Mouse (Mus musculus) lung, postnatal 0 days (tissue): ENCODE measurements around the gene Wasf2. TPM values are rescaled to one million over a fixed set of nuclear protein-coding genes. Genes with fewer than 3 reads are reported as not detected.
A peak's percentile ranks its signal among the peaks of the same experiment; 100 is the strongest.

Experiments
- ATAC-seq: fragments of 200-750 bp; cut with Nextera tagmentation; 2 replicates; pipeline ENCODE4 v1.8.0; 2017; ENCODE audit warnings: moderate library complexity
- DNase-seq: peaks from one replicate; pipeline ENCODE4 v3.0.0-alpha.2; 2016; ENCODE audit warnings: low spot score
- H3K27ac ChIP-seq: fragments of 300-500 bp; sonication (generic); 2 replicates; pipeline ENCODE4 v1.5.1; 2014; ENCODE audit warnings: antibody characterized with exemption, mild to moderate bottlenecking, low read length, mixed read lengths
- H3K27me3 ChIP-seq: fragments of 300-500 bp; sonication (generic); replicated peaks from 2 replicates; pipeline ENCODE4 v1.6.1; 2014; ENCODE audit warnings: low read length, mixed read lengths; ENCODE audit not compliant: insufficient read depth
- H3K36me3 ChIP-seq: fragments of 300-500 bp; sonication (generic); 2 replicates; pipeline ENCODE4 v1.6.1; 2014; ENCODE audit warnings: low read length, mixed read lengths; ENCODE audit not compliant: insufficient read depth
- H3K4me1 ChIP-seq: fragments of 300-500 bp; sonication (generic); 2 replicates; pipeline ENCODE4 v1.6.1; 2014; ENCODE audit warnings: antibody characterized with exemption, low read depth, low read length, mixed read lengths; ENCODE audit not compliant: insufficient read depth
- H3K4me2 ChIP-seq: fragments of 300-500 bp; sonication (generic); replicated peaks from 2 replicates; pipeline ENCODE4 v1.6.1; 2014; ENCODE audit warnings: low read depth, mild to moderate bottlenecking, low read length, moderate library complexity, mixed read lengths
- H3K4me3 ChIP-seq: fragments of 300-500 bp; sonication (generic); 2 replicates; pipeline ENCODE4 v1.5.1; 2014; ENCODE audit warnings: low read depth, low read length
- H3K9ac ChIP-seq: fragments of 300-500 bp; sonication (generic); replicated peaks from 2 replicates; pipeline ENCODE4 v1.6.1; 2014; ENCODE audit warnings: low read depth, mild to moderate bottlenecking
- H3K9me3 ChIP-seq: fragments of 300-500 bp; sonication (generic); 2 replicates; pipeline ENCODE4 v1.6.1; 2016; ENCODE audit warnings: low read length, mixed read lengths
- CTCF ChIP-seq: IDR thresholded peaks from 2 replicates; pipeline ENCODE4 v1.5.1; 2016; ENCODE audit warnings: antibody characterized with exemption, mild to moderate bottlenecking
- EP300 ChIP-seq: IDR thresholded peaks from 2 replicates; pipeline ENCODE4 v1.6.1; 2016; ENCODE audit warnings: antibody characterized with exemption, mild to moderate bottlenecking, control low read depth
- WGBS: fragments of 180-500 bp; shearing (Covaris S2); extraction: QIAGEN DNeasy Blood & Tissue Kit; methylation state at CpG from one replicate; pipeline ENCODE4 v1.1.7; 2014; 5-methylcytosine and 5-hydroxymethylcytosine counted together
- polyA plus RNA-seq: library from polyadenylated mRNA; unstranded; fragments of >200 nt; fragmentation: Nextera tagmentation; extraction: Ambion mirVana; gene quantifications from 2 replicates; pipeline ENCODE4 v1.2.1, GENCODE M21; 2015

Wasf2 gene
- polyA plus RNA-seq, 1 experiment from 2014 or later: 149 TPM

- DNase-seq: no peak
- Histone ChIP-seq H3K27ac (peak overlapping the region; percentile 91), H3K4me1 (no peaks in the 10 kb centered on the region; the same call in 1 of the 2 replicates), H3K27me3 (no peaks in the 10 kb centered on the region), H3K36me3 (no peaks in the 10 kb centered on the region), H3K4me2 (peak overlapping the region; percentile 53), H3K9me3 (no peaks in the 10 kb centered on the region), H3K4me3 (peak overlapping the region; percentile 91), H3K9ac (peak overlapping the region; percentile 98; the same call in 1 of the 2 replicates)
- 33% methylated on average over 11 of the region's 11 CpGs for WGBS
- TF ChIP-seq CTCF (no peak), EP300 (no peak)
- ATAC-seq: no peak
Observed at GRCm38 (mm10) chr4:133129391-133129790, 914 bp upstream of the Wasf2 start.

GRCm38 (mm10) chr4:133130890-133131741, 811 bp downstream of the Wasf2 start:
- Histone ChIP-seq H3K9me3 (no peaks in the 10 kb centered on the region), H3K9ac (peak overlapping the region; percentile 98), H3K27ac (peak overlapping the region; percentile 97), H3K4me1 (no peaks in the 10 kb centered on the region; the same call in 1 of the 2 replicates), H3K4me3 (peak overlapping the region; percentile 91), H3K27me3 (no peaks in the 10 kb centered on the region), H3K4me2 (peak overlapping the region; percentile 83), H3K36me3 (no peaks in the 10 kb centered on the region)
- DNase-seq (peak; percentile 68), ATAC-seq (0 out of 2 replicates have a peak, but pooled peaks have one; percentile 7)
- under 1% methylated on average over 17 of the region's 17 CpGs for WGBS
- TF ChIP-seq CTCF (no peak; the same call in 1 of the 2 replicates), EP300 (peak; percentile 11; the same call in 1 of the 2 replicates)

GRCm38 (mm10) chr4:133132027-133132426, 1.7 kb downstream of the Wasf2 start:
- Histone ChIP-seq H3K4me2 (peak overlapping the region; percentile 83), H3K4me1 (no peaks in the 10 kb centered on the region; the same call in 1 of the 2 replicates), H3K9ac (peak overlapping the region; percentile 98), H3K9me3 (no peaks in the 10 kb centered on the region), H3K4me3 (peak overlapping the region; percentile 91), H3K27ac (peak overlapping the region; percentile 97), H3K27me3 (no peaks in the 10 kb centered on the region), H3K36me3 (no peaks in the 10 kb centered on the region)
- ATAC-seq: peak; percentile 22
- TF ChIP-seq EP300 (peak; percentile 91), CTCF (no peak)
- peak; percentile 90 for DNase-seq
- 0% methylated on average over 6 of the region's 6 CpGs for WGBS

- Histone ChIP-seq H3K27me3 (no peaks in the 10 kb centered on the region), H3K4me1 (no peaks in the 10 kb centered on the region; the same call in 1 of the 2 replicates), H3K36me3 (no peaks in the 10 kb centered on the region), H3K4me3 (no peak overlapping the region), H3K9me3 (no peaks in the 10 kb centered on the region), H3K4me2 (no peak overlapping the region), H3K9ac (no peak overlapping the region), H3K27ac (no peak overlapping the region)
- 54% methylated on average over 1 of the region's 1 CpGs for WGBS
- ATAC-seq (no peak), DNase-seq (no peak)
- no peak for TF ChIP-seq EP300
- TF ChIP-seq CTCF: no peak
Observed at GRCm38 (mm10) chr4:133136946-133137345, 6.6 kb downstream of the Wasf2 start.

- 60% methylated on average over 4 of the region's 4 CpGs for WGBS
- no peak for TF ChIP-seq CTCF
- no peak for TF ChIP-seq EP300
- no peak overlapping the region for H3K9ac ChIP-seq
- no peak for ATAC-seq
- no peak overlapping the region for H3K4me3 ChIP-seq
- H3K4me2 ChIP-seq: no peak overlapping the region
- H3K4me1 ChIP-seq: no peaks in the 10 kb centered on the region; the same call in 1 of the 2 replicates
- H3K9me3 ChIP-seq: no peaks in the 10 kb centered on the region
- no peaks in the 10 kb centered on the region for H3K27me3 ChIP-seq
- peak overlapping the region; percentile 15; the same call in 1 of the 2 replicates for H3K27ac ChIP-seq
- H3K36me3 ChIP-seq: no peaks in the 10 kb centered on the region
- no peak for DNase-seq
Observed at GRCm38 (mm10) chr4:133138971-133139370, 8.7 kb downstream of the Wasf2 start.

GRCm38 (mm10) chr4:133155006-133155405, 24.7 kb downstream of the Wasf2 start:
- WGBS: 79% methylated on average over 5 of the region's 5 CpGs
- H3K27ac ChIP-seq: no peak overlapping the region
- no peaks in the 10 kb centered on the region for H3K9me3 ChIP-seq
- no peaks in the 10 kb centered on the region for H3K36me3 ChIP-seq
- H3K27me3 ChIP-seq: no peaks in the 10 kb centered on the region
- TF ChIP-seq EP300 (no peak), CTCF (no peak)
- no peak overlapping the region for H3K9ac ChIP-seq
- no peak overlapping the region for H3K4me2 ChIP-seq
- no peak for ATAC-seq
- DNase-seq: no peak
- H3K4me1 ChIP-seq: peaks cover 10% of the 10 kb centered on the region; the same call in 1 of the 2 replicates
- no peak overlapping the region for H3K4me3 ChIP-seq
